Mouse (Mus musculus) CH12.LX (cell line): ENCODE data around the gene Gm2a.

Experiments used
- CTCF ChIP-seq, 2 experiments: IDR thresholded peaks in 1 of 2; conservative IDR thresholded peaks in 1 of 2; 2 replicates each; pipeline ENCODE4 v1.5.1; 2011 to 2012; ENCODE audit warnings: low read depth in 2 of 2, low read length in 2 of 2, improper control_type of control experiment in 1 of 2, inconsistent platforms in 1 of 2, mild to moderate bottlenecking in 1 of 2, moderate library complexity in 1 of 2
- EP300 ChIP-seq: IDR thresholded peaks from 2 replicates; pipeline ENCODE4 v1.6.1; 2011; ENCODE audit warnings: low read length, improper control_type of control experiment
- KAT2A ChIP-seq: IDR thresholded peaks from 2 replicates; pipeline ENCODE4 v1.6.1; 2012; ENCODE audit warnings: low read length, improper control_type of control experiment, inconsistent platforms; ENCODE audit not compliant: insufficient replicate concordance
- MAZ ChIP-seq: IDR thresholded peaks from 2 replicates; pipeline ENCODE4 v1.6.1; 2012; ENCODE audit warnings: low read depth, mild to moderate bottlenecking, inconsistent platforms, low read length, improper control_type of control experiment, moderate library complexity
- RAD21 ChIP-seq: IDR thresholded peaks from 2 replicates; pipeline ENCODE4 v1.6.1; 2011; ENCODE audit warnings: low read depth, mild to moderate bottlenecking, low read length, improper control_type of control experiment, moderate library complexity

GRCm38 (mm10) chr11:55060802-55061201 lies 37.1 kb upstream of the Gm2a start:
- no peak for TF ChIP-seq KAT2A
- no peak for TF ChIP-seq CTCF (conservative IDR thresholded peaks at IDR 0.05 in 1 of 2, IDR thresholded peaks at IDR 0.05 in 1 of 2; ENCODE audit: low read depth in 2 of 2, low read length in 2 of 2)
- TF ChIP-seq EP300, result no peak
- TF ChIP-seq RAD21, result no peak
- no peak for TF ChIP-seq MAZ
